Mouse (Mus musculus) lung, embryonic 15.5 days (tissue): ENCODE data around the gene Cntnap5b. TPM values are rescaled to one million over a fixed set of nuclear protein-coding genes. Genes with fewer than 3 reads are reported as not detected.

Source experiments
- ATAC-seq: fragments of 200-750 bp; cut with Nextera tagmentation; 2 replicates; pipeline ENCODE4 v1.8.0; 2017; ENCODE audit warnings: moderate number of reproducible peaks, borderline replicate concordance; ENCODE audit not compliant: low FRiP score, low TSS enrichment; ENCODE audit errors: extremely low read depth
- H3K27ac ChIP-seq: fragments of 300-500 bp; sonication (generic); 2 replicates; pipeline ENCODE4 v1.5.1; 2015; ENCODE audit warnings: moderate library complexity, mild to moderate bottlenecking, inconsistent platforms
- H3K27me3 ChIP-seq: fragments of 300-500 bp; sonication (generic); 2 replicates; pipeline ENCODE4 v1.6.1; 2015; ENCODE audit warnings: inconsistent platforms
- H3K36me3 ChIP-seq: fragments of 300-500 bp; sonication (generic); 2 replicates; pipeline ENCODE4 v1.6.1; 2015; ENCODE audit warnings: inconsistent platforms
- H3K4me1 ChIP-seq: fragments of 300-500 bp; sonication (generic); 2 replicates; pipeline ENCODE4 v1.6.1; 2015; ENCODE audit warnings: inconsistent platforms
- H3K4me2 ChIP-seq: fragments of 300-500 bp; sonication (generic); 2 replicates; pipeline ENCODE4 v1.6.1; 2015; ENCODE audit warnings: inconsistent platforms, mild to moderate bottlenecking, moderate library complexity
- H3K4me3 ChIP-seq: fragments of 300-500 bp; sonication (generic); 2 replicates; pipeline ENCODE4 v1.5.1; 2015; ENCODE audit warnings: mild to moderate bottlenecking, inconsistent platforms
- H3K9ac ChIP-seq: fragments of 300-500 bp; sonication (generic); 2 replicates; pipeline ENCODE4 v1.6.1; 2015; ENCODE audit warnings: inconsistent platforms
- H3K9me3 ChIP-seq: fragments of 300-500 bp; sonication (generic); 2 replicates; pipeline ENCODE4 v1.6.1; 2016; ENCODE audit warnings: inconsistent platforms
- whole genome bisulfite sequencing: fragments of 180-500 bp; shearing (Covaris S2); methylation state at CpG from one replicate; pipeline ENCODE4 v1.1.7; 2015; 5-methylcytosine and 5-hydroxymethylcytosine counted together
- polyA plus RNA-seq: library from polyadenylated mRNA; unstranded; fragments of >200 nt; fragmentation: Nextera tagmentation; extraction: Ambion mirVana; gene quantifications from 2 replicates; pipeline ENCODE4 v1.2.1, GENCODE M21; 2015

Cntnap5b gene
- polyA plus RNA-seq, 1 experiment from 2014 or later: not detected

GRCm38 (mm10) chr1:100251964-100252363 lies 479.4 kb downstream of the Cntnap5b start:
- Histone ChIP-seq H3K36me3 (no peaks in the 10 kb centered on the region), H3K4me1 (no peaks in the 10 kb centered on the region)

GRCm38 (mm10) chr1:100310687-100311086 lies 538.1 kb downstream of the Cntnap5b start:
- Histone ChIP-seq H3K4me1 (no peaks in the 10 kb centered on the region), H3K4me3 (no peak overlapping the region), H3K27me3 (no peaks in the 10 kb centered on the region), H3K27ac (no peak overlapping the region), H3K36me3 (no peaks in the 10 kb centered on the region), H3K9me3 (no peaks in the 10 kb centered on the region), H3K4me2 (no peak overlapping the region), H3K9ac (no peak overlapping the region)
- ATAC-seq: no peak
- WGBS: 68% methylated on average over 1 of the region's 1 CpGs

More at GRCm38 (mm10) chr1:100251964-100252363, 479.4 kb downstream of the Cntnap5b start:
- Histone ChIP-seq H3K27ac (no peak overlapping the region), H3K9ac (no peak overlapping the region), H3K4me2 (no peak overlapping the region), H3K27me3 (no peaks in the 10 kb centered on the region), H3K4me3 (no peak overlapping the region), H3K9me3 (no peaks in the 10 kb centered on the region)
- no peak for ATAC-seq

- no peaks in the 10 kb centered on the region for H3K27me3 ChIP-seq
- 83% methylated on average over 3 of the region's 3 CpGs for WGBS
- no peak overlapping the region for H3K4me3 ChIP-seq
- H3K27ac ChIP-seq: no peak overlapping the region
- no peak for ATAC-seq
- H3K4me2 ChIP-seq: no peak overlapping the region
- H3K9me3 ChIP-seq: no peaks in the 10 kb centered on the region
- no peak overlapping the region for H3K9ac ChIP-seq
- H3K4me1 ChIP-seq: no peaks in the 10 kb centered on the region
- H3K36me3 ChIP-seq: no peaks in the 10 kb centered on the region
Observed at GRCm38 (mm10) chr1:100331066-100331465, 558.5 kb downstream of the Cntnap5b start.

GRCm38 (mm10) chr1:100369415-100370113 lies 597.0 kb downstream of the Cntnap5b start:
- H3K4me2 ChIP-seq: no peak overlapping the region
- H3K27ac ChIP-seq: no peak overlapping the region
- no peak for ATAC-seq
- no peak overlapping the region for H3K4me3 ChIP-seq
- H3K36me3 ChIP-seq: no peaks in the 10 kb centered on the region
- no peaks in the 10 kb centered on the region for H3K27me3 ChIP-seq
- no peaks in the 10 kb centered on the region for H3K9me3 ChIP-seq
- WGBS: 66% methylated on average over 5 of the region's 5 CpGs
- no peaks in the 10 kb centered on the region for H3K4me1 ChIP-seq
- H3K9ac ChIP-seq: no peak overlapping the region

GRCm38 (mm10) chr1:100386252-100386651 lies 613.7 kb downstream of the Cntnap5b start:
- Histone ChIP-seq H3K4me3 (no peak overlapping the region), H3K27ac (no peak overlapping the region), H3K4me2 (no peak overlapping the region), H3K27me3 (no peaks in the 10 kb centered on the region), H3K9ac (no peak overlapping the region), H3K36me3 (no peaks in the 10 kb centered on the region), H3K9me3 (no peaks in the 10 kb centered on the region), H3K4me1 (no peaks in the 10 kb centered on the region)
- no peak for ATAC-seq
- 72% methylated on average over 1 of the region's 1 CpGs for WGBS

GRCm38 (mm10) chr1:100394034-100394433 lies 621.5 kb downstream of the Cntnap5b start:
- Histone ChIP-seq H3K9ac (no peak overlapping the region), H3K36me3 (no peaks in the 10 kb centered on the region), H3K4me3 (no peak overlapping the region)

GRCm38 (mm10) chr1:100416658-100417224 lies 644.2 kb downstream of the Cntnap5b start:
- H3K4me3 ChIP-seq: no peak overlapping the region
- no peak overlapping the region for H3K27ac ChIP-seq
- no peak overlapping the region for H3K9ac ChIP-seq
- H3K4me2 ChIP-seq: no peak overlapping the region
- H3K9me3 ChIP-seq: no peaks in the 10 kb centered on the region
- no peaks in the 10 kb centered on the region for H3K27me3 ChIP-seq
- H3K36me3 ChIP-seq: no peaks in the 10 kb centered on the region
- H3K4me1 ChIP-seq: no peaks in the 10 kb centered on the region
- peak; percentile 74; the same call in 1 of the 2 replicates for ATAC-seq

More at GRCm38 (mm10) chr1:100394034-100394433, 621.5 kb downstream of the Cntnap5b start:
- no peak for ATAC-seq
- Histone ChIP-seq H3K27ac (no peak overlapping the region), H3K27me3 (no peaks in the 10 kb centered on the region), H3K4me2 (no peak overlapping the region), H3K4me1 (no peaks in the 10 kb centered on the region), H3K9me3 (no peaks in the 10 kb centered on the region)

- Histone ChIP-seq H3K9me3 (no peaks in the 10 kb centered on the region), H3K4me1 (no peaks in the 10 kb centered on the region), H3K4me2 (no peak overlapping the region), H3K4me3 (no peak overlapping the region), H3K27me3 (no peaks in the 10 kb centered on the region), H3K36me3 (no peaks in the 10 kb centered on the region), H3K27ac (no peak overlapping the region), H3K9ac (no peak overlapping the region)
- WGBS: 71% methylated on average over 1 of the region's 1 CpGs
- peak; percentile 64; the same call in 1 of the 2 replicates for ATAC-seq
Observed at GRCm38 (mm10) chr1:100430038-100430774, 657.6 kb downstream of the Cntnap5b start.

GRCm38 (mm10) chr1:100463877-100464276 lies 691.3 kb downstream of the Cntnap5b start:
- H3K4me3 ChIP-seq: no peak overlapping the region
- ATAC-seq: no peak
- no peaks in the 10 kb centered on the region for H3K9me3 ChIP-seq
- no peaks in the 10 kb centered on the region for H3K4me1 ChIP-seq
- H3K9ac ChIP-seq: no peak overlapping the region
- no peaks in the 10 kb centered on the region for H3K36me3 ChIP-seq
- no peaks in the 10 kb centered on the region for H3K27me3 ChIP-seq
- H3K4me2 ChIP-seq: no peak overlapping the region
- no peak overlapping the region for H3K27ac ChIP-seq
- WGBS: 87% methylated on average over 2 of the region's 2 CpGs

- Histone ChIP-seq H3K9ac (no peak overlapping the region), H3K36me3 (no peaks in the 10 kb centered on the region), H3K27me3 (no peaks in the 10 kb centered on the region), H3K9me3 (no peaks in the 10 kb centered on the region), H3K27ac (no peak overlapping the region), H3K4me1 (no peaks in the 10 kb centered on the region), H3K4me2 (no peak overlapping the region), H3K4me3 (no peak overlapping the region)
- ATAC-seq: no peak
- WGBS: 41% methylated on average over 1 of the region's 1 CpGs
Observed at GRCm38 (mm10) chr1:100465226-100465625, 692.7 kb downstream of the Cntnap5b start.

- no peak for ATAC-seq
- H3K36me3 ChIP-seq: no peaks in the 10 kb centered on the region
- no peaks in the 10 kb centered on the region for H3K27me3 ChIP-seq
- WGBS: 70% methylated on average over 1 of the region's 1 CpGs
- H3K9me3 ChIP-seq: no peaks in the 10 kb centered on the region
- no peak overlapping the region for H3K4me3 ChIP-seq
- H3K27ac ChIP-seq: no peak overlapping the region
- no peak overlapping the region for H3K4me2 ChIP-seq
- H3K9ac ChIP-seq: no peak overlapping the region
- no peaks in the 10 kb centered on the region for H3K4me1 ChIP-seq
Observed at GRCm38 (mm10) chr1:100467595-100467994, 695.0 kb downstream of the Cntnap5b start.

GRCm38 (mm10) chr1:100509866-100510265 lies 737.3 kb downstream of the Cntnap5b start:
- no peak for ATAC-seq
- Histone ChIP-seq H3K9ac (no peak overlapping the region), H3K9me3 (no peaks in the 10 kb centered on the region), H3K27me3 (no peaks in the 10 kb centered on the region), H3K36me3 (no peaks in the 10 kb centered on the region), H3K4me2 (no peak overlapping the region), H3K27ac (no peak overlapping the region), H3K4me1 (no peaks in the 10 kb centered on the region), H3K4me3 (no peak overlapping the region)
